Mouse (Mus musculus): ENCODE measurements around the gene Aldh2. TPM values are rescaled to one million over a fixed set of nuclear protein-coding genes. Genes with fewer than 3 reads are reported as not detected.
A peak's percentile ranks its signal among the peaks of the same experiment; 100 is the strongest.

Aldh2 gene
- polyA plus RNA-seq, 1 experiment from 2014 or later: 88.7 TPM

GRCm38 (mm10) chr5:121575867-121576266 is 17.8 kb downstream of the Aldh2 start:
- no peaks in the 10 kb centered on the region for H3K9me3 ChIP-seq (ENCODE audit: control insufficient read depth, low read length)
- no peaks in the 10 kb centered on the region for H3K27me3 ChIP-seq (replicated peaks; ENCODE audit: control insufficient read depth, insufficient read depth, low read length)
- no peaks in the 10 kb centered on the region for H3K4me1 ChIP-seq (replicated peaks; ENCODE audit: control insufficient read depth, insufficient read depth, low read length)
- no peak overlapping the region for H3K27ac ChIP-seq (ENCODE audit: low read depth, low read length)
- 93% methylated on average over 11 of the region's 11 CpGs for WGBS
- no peak overlapping the region for H3K4me3 ChIP-seq (ENCODE audit: low read depth, low read length)
- H3K36me3 ChIP-seq (ENCODE audit: control insufficient read depth, insufficient read depth, low read length): peaks cover 15% of the 10 kb centered on the region
- no peak overlapping the region for H3K4me2 ChIP-seq
- ATAC-seq (replicated peaks; ENCODE audit: low FRiP score): no peak
- DNase-seq (ENCODE audit: low spot score): no peak
- H3K9ac ChIP-seq (ENCODE audit: low read depth, low read length): no peak overlapping the region

DNA sequence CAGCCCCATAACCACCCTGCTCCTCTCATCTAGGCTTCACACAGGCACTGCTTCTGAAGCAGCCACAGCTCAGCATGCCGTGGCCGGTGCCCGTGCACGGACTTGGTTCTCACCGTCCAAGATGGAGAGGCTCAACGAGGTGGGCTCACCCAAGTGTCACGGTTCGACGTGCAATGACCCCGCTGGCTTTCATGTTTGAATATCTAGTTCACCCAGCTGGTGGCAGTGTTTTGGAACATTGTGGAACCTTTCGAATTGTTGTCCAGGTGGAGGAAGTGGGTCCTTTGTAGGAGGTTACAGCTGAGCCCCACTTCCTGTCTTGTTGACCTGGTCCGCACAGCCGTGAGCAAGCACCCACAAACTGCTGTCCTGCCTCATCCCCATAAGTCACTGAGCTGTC is 19.5 kb downstream of the Aldh2 start:
- 89% methylated on average over 13 of the region's 13 CpGs for WGBS
- H3K9ac ChIP-seq (ENCODE audit: low read depth, low read length): no peak overlapping the region
- peaks cover 7% of the 10 kb centered on the region for H3K36me3 ChIP-seq (ENCODE audit: control insufficient read depth, insufficient read depth, low read length)
- H3K27ac ChIP-seq (ENCODE audit: low read depth, low read length): no peak overlapping the region
- ATAC-seq (replicated peaks; ENCODE audit: low FRiP score) (no peak), DNase-seq (ENCODE audit: low spot score) (no peak)
- no peaks in the 10 kb centered on the region for H3K4me1 ChIP-seq (replicated peaks; ENCODE audit: control insufficient read depth, insufficient read depth, low read length)
- H3K9me3 ChIP-seq (ENCODE audit: control insufficient read depth, low read length): no peaks in the 10 kb centered on the region
- H3K4me3 ChIP-seq (ENCODE audit: low read depth, low read length): no peak overlapping the region
- H3K4me2 ChIP-seq: no peak overlapping the region
- H3K27me3 ChIP-seq (replicated peaks; ENCODE audit: control insufficient read depth, insufficient read depth, low read length): no peaks in the 10 kb centered on the region

DNA sequence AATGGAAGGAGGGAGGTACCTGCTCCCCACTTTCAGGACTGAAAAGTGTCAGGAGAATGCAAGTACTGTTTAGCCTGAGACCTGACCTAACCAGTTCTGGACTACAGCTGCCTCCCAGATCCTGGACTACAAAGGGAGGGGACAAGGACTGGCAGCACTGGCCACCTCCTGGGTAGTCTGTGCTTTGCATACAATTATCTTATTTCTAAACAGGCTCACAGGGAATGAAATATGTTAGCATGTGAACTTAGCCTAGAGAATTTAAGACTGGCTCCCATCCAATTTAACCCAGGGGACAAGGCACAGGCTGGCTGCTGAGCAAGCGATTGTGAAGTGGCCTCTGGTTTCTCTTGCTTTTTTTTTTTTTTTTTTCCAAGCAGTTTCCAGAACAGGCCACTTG is 22.8 kb downstream of the Aldh2 start:
- peaks cover 7% of the 10 kb centered on the region for H3K36me3 ChIP-seq (ENCODE audit: control insufficient read depth, insufficient read depth, low read length)
- H3K9ac ChIP-seq (ENCODE audit: low read depth, low read length): no peak overlapping the region
- H3K4me1 ChIP-seq (replicated peaks; ENCODE audit: control insufficient read depth, insufficient read depth, low read length): no peaks in the 10 kb centered on the region
- no peak overlapping the region for H3K27ac ChIP-seq (ENCODE audit: low read depth, low read length)
- WGBS: 81% methylated on average over 1 of the region's 1 CpGs
- no peak overlapping the region for H3K4me3 ChIP-seq (ENCODE audit: low read depth, low read length)
- DNase-seq (ENCODE audit: low spot score): no peak
- no peak for ATAC-seq (replicated peaks; ENCODE audit: low FRiP score)
- H3K9me3 ChIP-seq (ENCODE audit: control insufficient read depth, low read length): no peaks in the 10 kb centered on the region
- no peak overlapping the region for H3K4me2 ChIP-seq
- H3K27me3 ChIP-seq (replicated peaks; ENCODE audit: control insufficient read depth, insufficient read depth, low read length): no peaks in the 10 kb centered on the region

DNA sequence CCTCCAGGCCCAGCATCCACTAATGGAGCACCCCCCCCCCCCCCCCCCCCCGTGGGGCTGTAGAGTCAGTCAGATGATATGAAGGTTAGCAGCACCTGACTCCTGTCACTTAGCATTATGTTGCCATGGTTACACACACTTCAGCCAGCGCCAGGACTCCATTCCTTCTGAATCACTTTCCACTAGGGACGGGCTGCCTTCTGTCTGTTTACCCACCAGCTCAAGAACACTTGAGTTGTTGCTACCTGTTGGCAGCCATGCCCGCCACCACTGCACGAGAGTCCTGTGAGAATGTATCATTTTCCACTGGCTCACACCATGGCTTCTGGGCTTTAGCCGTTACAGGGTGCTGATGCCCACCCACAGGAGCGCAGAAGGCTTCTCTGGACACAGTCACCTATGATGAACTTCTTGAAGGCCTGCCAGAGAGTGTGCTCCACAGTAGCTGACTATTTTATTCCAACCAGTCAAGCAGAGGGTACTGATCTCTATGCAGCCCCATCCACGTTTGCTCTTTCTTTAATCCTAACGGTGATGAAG is 23.7 kb downstream of the Aldh2 start:
- Histone ChIP-seq H3K9me3 (ENCODE audit: control insufficient read depth, low read length) (no peaks in the 10 kb centered on the region), H3K36me3 (ENCODE audit: control insufficient read depth, insufficient read depth, low read length) (peaks cover 7% of the 10 kb centered on the region), H3K4me3 (ENCODE audit: low read depth, low read length) (no peak overlapping the region), H3K4me1 (replicated peaks; ENCODE audit: control insufficient read depth, insufficient read depth, low read length) (no peaks in the 10 kb centered on the region), H3K9ac (ENCODE audit: low read depth, low read length) (no peak overlapping the region), H3K27ac (ENCODE audit: low read depth, low read length) (no peak overlapping the region), H3K4me2 (no peak overlapping the region), H3K27me3 (replicated peaks; ENCODE audit: control insufficient read depth, insufficient read depth, low read length) (no peaks in the 10 kb centered on the region)
- DNase-seq (ENCODE audit: low spot score) (no peak), ATAC-seq (replicated peaks; ENCODE audit: low FRiP score) (no peak)
- WGBS: 85% methylated on average over 8 of the region's 9 CpGs

- peaks cover 5% of the 10 kb centered on the region; the same call in 1 of the 2 replicates for H3K4me1 ChIP-seq (replicated peaks; ENCODE audit: control insufficient read depth, insufficient read depth, low read length)
- H3K4me3 ChIP-seq (ENCODE audit: low read depth, low read length): no peak overlapping the region
- DNase-seq (ENCODE audit: low spot score): no peak
- H3K27me3 ChIP-seq (replicated peaks; ENCODE audit: control insufficient read depth, insufficient read depth, low read length): no peaks in the 10 kb centered on the region
- WGBS: 85% methylated on average over 16 of the region's 16 CpGs
- no peak for ATAC-seq (replicated peaks; ENCODE audit: low FRiP score)
- H3K9ac ChIP-seq (ENCODE audit: low read depth, low read length): no peak overlapping the region
- H3K36me3 ChIP-seq (ENCODE audit: control insufficient read depth, insufficient read depth, low read length): no peaks in the 10 kb centered on the region
- H3K4me2 ChIP-seq: no peak overlapping the region
- no peak overlapping the region for H3K27ac ChIP-seq (ENCODE audit: low read depth, low read length)
- no peaks in the 10 kb centered on the region for H3K9me3 ChIP-seq (ENCODE audit: control insufficient read depth, low read length)
Observed at GRCm38 (mm10) chr5:121566035-121566681, 27.5 kb downstream of the Aldh2 start.

DNA sequence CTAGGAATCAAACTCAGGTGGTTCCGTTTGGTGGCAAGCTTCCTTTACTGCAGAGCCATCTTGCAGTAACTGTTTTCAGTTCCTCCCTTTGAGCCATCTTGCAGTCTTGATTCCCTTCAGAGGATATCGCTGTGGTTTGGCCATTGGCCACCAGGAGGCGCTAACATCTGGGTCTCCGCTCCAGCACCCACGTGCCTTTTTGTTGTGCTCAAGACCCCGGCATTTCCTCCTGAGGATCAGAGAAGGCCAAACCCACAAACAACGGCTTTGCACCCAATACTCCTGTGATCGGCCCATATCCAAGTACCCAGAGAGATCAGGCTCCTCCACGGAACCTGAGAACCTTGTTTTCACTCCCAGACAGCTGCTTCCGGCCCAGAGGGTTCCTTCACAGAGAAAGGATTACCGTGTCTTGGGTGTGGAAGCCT is 29.1 kb downstream of the Aldh2 start:
- peak; percentile 57; the same call in 1 of the 2 replicates for ATAC-seq (replicated peaks; ENCODE audit: low FRiP score)
- H3K9me3 ChIP-seq (ENCODE audit: control insufficient read depth, low read length): no peaks in the 10 kb centered on the region

GRCm38 (mm10) chr5:121562436-121562835 is 31.2 kb downstream of the Aldh2 start:
- no peak for ATAC-seq (replicated peaks; ENCODE audit: low FRiP score)
- WGBS: 81% methylated on average over 3 of the region's 3 CpGs
- no peaks in the 10 kb centered on the region for H3K27me3 ChIP-seq (replicated peaks; ENCODE audit: control insufficient read depth, insufficient read depth, low read length)
- no peak overlapping the region for H3K4me3 ChIP-seq (ENCODE audit: low read depth, low read length)
- no peaks in the 10 kb centered on the region for H3K36me3 ChIP-seq (ENCODE audit: control insufficient read depth, insufficient read depth, low read length)
- H3K4me2 ChIP-seq: no peak overlapping the region
- H3K4me1 ChIP-seq (replicated peaks; ENCODE audit: control insufficient read depth, insufficient read depth, low read length): peaks cover 5% of the 10 kb centered on the region; the same call in 1 of the 2 replicates
- H3K9ac ChIP-seq (ENCODE audit: low read depth, low read length): no peak overlapping the region
- no peak overlapping the region for H3K27ac ChIP-seq (ENCODE audit: low read depth, low read length)
- DNase-seq (ENCODE audit: low spot score): no peak
- H3K9me3 ChIP-seq (ENCODE audit: control insufficient read depth, low read length): no peaks in the 10 kb centered on the region

More for the DNA sequence above, 29.1 kb downstream of the Aldh2 start:
- 11% methylated on average over 11 of the region's 11 CpGs for WGBS
- peak; percentile 83 for DNase-seq (ENCODE audit: low spot score)
- H3K4me1 ChIP-seq (replicated peaks; ENCODE audit: control insufficient read depth, insufficient read depth, low read length): peaks cover 5% of the 10 kb centered on the region; the same call in 1 of the 2 replicates
- H3K27me3 ChIP-seq (replicated peaks; ENCODE audit: control insufficient read depth, insufficient read depth, low read length): no peaks in the 10 kb centered on the region
- peak overlapping the region; percentile 52 for H3K9ac ChIP-seq (ENCODE audit: low read depth, low read length)
- no peak overlapping the region for H3K27ac ChIP-seq (ENCODE audit: low read depth, low read length)
- no peaks in the 10 kb centered on the region for H3K36me3 ChIP-seq (ENCODE audit: control insufficient read depth, insufficient read depth, low read length)
- H3K4me2 ChIP-seq: peak overlapping the region; percentile 63
- peak overlapping the region; percentile 31 for H3K4me3 ChIP-seq (ENCODE audit: low read depth, low read length)

DNA sequence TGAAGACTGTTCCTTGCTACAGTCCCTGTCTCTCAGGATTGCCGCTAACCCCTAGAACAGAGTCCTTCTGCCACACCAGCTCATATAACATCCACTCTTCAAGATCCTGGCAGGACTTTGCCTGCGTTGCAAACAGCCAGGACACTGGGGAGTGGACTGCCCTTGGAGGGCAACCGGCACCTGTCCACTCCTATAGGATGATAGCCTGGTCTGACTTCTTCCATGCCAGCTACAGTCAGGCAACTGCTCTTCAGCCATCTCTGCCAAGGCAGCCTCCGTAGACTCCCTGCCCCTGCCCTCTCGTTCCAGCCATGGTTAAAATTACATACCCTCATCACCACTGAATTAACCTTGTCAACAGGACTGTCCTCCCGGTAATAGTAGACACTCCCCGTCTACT is 44.4 kb downstream of the Aldh2 start:
- Histone ChIP-seq H3K27me3 (replicated peaks; ENCODE audit: control insufficient read depth, insufficient read depth, low read length) (no peaks in the 10 kb centered on the region), H3K9ac (ENCODE audit: low read depth, low read length) (no peak overlapping the region), H3K36me3 (ENCODE audit: control insufficient read depth, insufficient read depth, low read length) (no peaks in the 10 kb centered on the region), H3K4me1 (replicated peaks; ENCODE audit: control insufficient read depth, insufficient read depth, low read length) (peaks cover 9% of the 10 kb centered on the region), H3K27ac (ENCODE audit: low read depth, low read length) (no peak overlapping the region), H3K4me2 (no peak overlapping the region), H3K4me3 (ENCODE audit: low read depth, low read length) (no peak overlapping the region), H3K9me3 (ENCODE audit: control insufficient read depth, low read length) (no peaks in the 10 kb centered on the region; the same call in 1 of the 2 replicates)
- ATAC-seq (replicated peaks; ENCODE audit: low FRiP score): no peak
- DNase-seq (ENCODE audit: low spot score): no peak
- WGBS: 83% methylated on average over 7 of the region's 7 CpGs

GRCm38 (mm10) chr5:121547084-121547483 is 46.5 kb downstream of the Aldh2 start:
- DNase-seq (ENCODE audit: low spot score): no peak
- Histone ChIP-seq H3K27me3 (replicated peaks; ENCODE audit: control insufficient read depth, insufficient read depth, low read length) (no peaks in the 10 kb centered on the region), H3K9ac (ENCODE audit: low read depth, low read length) (no peak overlapping the region; the same call in 1 of the 2 replicates), H3K9me3 (ENCODE audit: control insufficient read depth, low read length) (no peaks in the 10 kb centered on the region; the same call in 1 of the 2 replicates), H3K36me3 (ENCODE audit: control insufficient read depth, insufficient read depth, low read length) (no peaks in the 10 kb centered on the region), H3K4me1 (replicated peaks; ENCODE audit: control insufficient read depth, insufficient read depth, low read length) (peaks cover 16% of the 10 kb centered on the region), H3K27ac (ENCODE audit: low read depth, low read length) (peak overlapping the region; percentile 85), H3K4me3 (ENCODE audit: low read depth, low read length) (peak overlapping the region; percentile 80; the same call in 1 of the 2 replicates), H3K4me2 (peak overlapping the region; percentile 72)
- 74% methylated on average over 3 of the region's 3 CpGs for WGBS
- 0 out of 2 replicates have a peak, but pooled peaks have one; percentile 42 for ATAC-seq (replicated peaks; ENCODE audit: low FRiP score)

Data from liver, embryonic 11.5 days (tissue).